Mouse (Mus musculus) ES-E14 (cell line): ENCODE measurements around the gene Mapk1. TPM values are rescaled to one million over a fixed set of nuclear protein-coding genes. Genes with fewer than 3 reads are reported as not detected.

Source experiments
- DNase-seq: peaks from one replicate; pipeline ENCODE4 v3.0.0-alpha.2; 2013; ENCODE audit warnings: low read depth, low spot score
- H3K27ac ChIP-seq: 2 replicates; pipeline ENCODE4 v1.5.1; 2012; ENCODE audit warnings: low read depth, mild to moderate bottlenecking, low read length, moderate library complexity, mixed read lengths; ENCODE audit not compliant: poor library complexity, insufficient read depth, severe bottlenecking
- H3K36me3 ChIP-seq: 2 replicates; pipeline ENCODE4 v1.6.1; 2012; ENCODE audit warnings: mild to moderate bottlenecking, low read length, moderate library complexity, mixed read lengths; ENCODE audit not compliant: control insufficient read depth, poor library complexity, insufficient read depth, severe bottlenecking
- H3K4me1 ChIP-seq, 2 experiments: fragments of 150-350 bp in 1 of 2; sonication (generic) in 1 of 2; 2 replicates each; pipeline ENCODE4 v1.6.1; 2012; ENCODE audit warnings: low read length in 2 of 2, mild to moderate bottlenecking in 1 of 2, mixed read lengths in 1 of 2; ENCODE audit not compliant: control insufficient read depth in 2 of 2, insufficient read depth in 2 of 2, poor library complexity in 1 of 2
- H3K4me3 ChIP-seq, 2 experiments: fragments of 150-350 bp in 1 of 2; sonication (generic) in 1 of 2; 2 replicates each; pipeline ENCODE4 v1.5.1; 2012; ENCODE audit warnings: low read length in 2 of 2, low read depth in 1 of 2, mild to moderate bottlenecking in 1 of 2, mixed read lengths in 1 of 2; ENCODE audit not compliant: insufficient read depth in 1 of 2, poor library complexity in 1 of 2, severe bottlenecking in 1 of 2
- H3K9ac ChIP-seq: 2 replicates; pipeline ENCODE4 v1.6.1; 2012; ENCODE audit warnings: low read depth, mild to moderate bottlenecking, low read length, mixed read lengths; ENCODE audit not compliant: poor library complexity, insufficient read depth, severe bottlenecking
- H3K9me3 ChIP-seq: fragments of 150-350 bp; sonication (generic); 2 replicates; pipeline ENCODE4 v1.6.1; 2012; ENCODE audit warnings: low read depth, mild to moderate bottlenecking, low read length; ENCODE audit not compliant: control insufficient read depth, insufficient read depth
- CHD2 ChIP-seq: IDR thresholded peaks from 2 replicates; pipeline ENCODE4 v1.6.1; 2014; ENCODE audit warnings: mild to moderate bottlenecking, low read depth, low read length, inconsistent platforms
- HCFC1 ChIP-seq: IDR thresholded peaks from 2 replicates; pipeline ENCODE4 v1.6.1; 2012; ENCODE audit warnings: low read length, inconsistent platforms, borderline replicate concordance; ENCODE audit not compliant: insufficient read depth
- MAFK ChIP-seq: IDR thresholded peaks from 2 replicates; pipeline ENCODE4 v1.6.1; 2014; ENCODE audit warnings: mild to moderate bottlenecking, low read depth, low read length, inconsistent platforms; ENCODE audit not compliant: insufficient read depth
- ZC3H11A ChIP-seq: IDR thresholded peaks from 2 replicates; pipeline ENCODE4 v1.6.1; 2012; ENCODE audit warnings: low read depth, mild to moderate bottlenecking, inconsistent platforms, low read length, borderline replicate concordance
- ZNF384 ChIP-seq: IDR thresholded peaks from 2 replicates; pipeline ENCODE4 v1.6.1; 2012; ENCODE audit warnings: low read depth, low read length, inconsistent platforms
- in situ Hi-C, 2 experiments: fragments of 600-800 bp; cut with MboI; formaldehyde crosslinking; loops; one replicate each; pipeline ENCODE4 v1.15.1; 2025; ENCODE audit warnings: low sequenced_read_pairs in 2 of 2, inconsistent platforms in 1 of 2; ENCODE audit not compliant: unreplicated experiment in 2 of 2
- total RNA-seq: library from RNA; depleted of rRNA; stranded (reverse); fragments of 300-350 nt; gene quantifications from 2 replicates; pipeline ENCODE4 v1.2.3, GENCODE M21; 2012; rRNA removed

Gene Mapk1
- total RNA-seq: 100 and 136 TPM in 2 replicates

- Histone ChIP-seq H3K36me3 (peaks cover 8% of the 10 kb centered on the region), H3K9me3 (no peaks in the 10 kb centered on the region), H3K9ac (peak within 1 kb of the TSS; percentile 91), H3K4me3 (peak within 1 kb of the TSS; percentile 96), H3K4me1 (peaks cover 5 to 6% of the 10 kb centered on the region in 2 experiments; a peak in 3 of 4 replicates), H3K27ac (peak within 1 kb of the TSS; percentile 56)
- peak; percentile 62; the same call in 1 of the 2 replicates for TF ChIP-seq HCFC1
- no peak for TF ChIP-seq ZC3H11A
- DNase-seq: peak; percentile 96
- in situ Hi-C loops: no loop called here
These were observed at the start of gene Mapk1 for GRCm38 (mm10) chr16:16983131-16983533. TSS of gene Mapk1 (plus strand) at chr16:16983382.

GRCm38 (mm10) chr16:16939543-16939942 is 43.6 kb upstream of the Mapk1 start:
- H3K9me3 ChIP-seq: peaks cover 9% of the 10 kb centered on the region
- no peak overlapping the region for H3K27ac ChIP-seq
- DNase-seq: no peak
- no peak overlapping the region for H3K4me3 ChIP-seq
- no peaks in the 10 kb centered on the region for H3K4me1 ChIP-seq
- no peak overlapping the region for H3K9ac ChIP-seq
- TF ChIP-seq ZNF384 (no peak), HCFC1 (no peak), CHD2 (no peak), ZC3H11A (no peak), MAFK (no peak)
- in situ Hi-C loops: no loop called here
- H3K36me3 ChIP-seq: no peaks in the 10 kb centered on the region; the same call in 1 of the 2 replicates

GRCm38 (mm10) chr16:16941078-16941477 is 42.1 kb upstream of the Mapk1 start:
- in situ Hi-C loops: no loop called here
- TF ChIP-seq MAFK (no peak), ZC3H11A (no peak), ZNF384 (no peak), HCFC1 (no peak), CHD2 (no peak)
- no peak for DNase-seq
- Histone ChIP-seq H3K27ac (no peak overlapping the region), H3K9ac (no peak overlapping the region), H3K4me1 (no peaks in the 10 kb centered on the region), H3K4me3 (no peak overlapping the region), H3K36me3 (no peaks in the 10 kb centered on the region; the same call in 1 of the 2 replicates), H3K9me3 (peaks cover 9% of the 10 kb centered on the region)

- no peaks in the 10 kb centered on the region for H3K9me3 ChIP-seq
- no peak overlapping the region for H3K9ac ChIP-seq
- H3K27ac ChIP-seq: no peak overlapping the region; the same call in 1 of the 2 replicates
- H3K36me3 ChIP-seq: no peaks in the 10 kb centered on the region
- peak; percentile 53 for DNase-seq
- no peak for TF ChIP-seq HCFC1
- TF ChIP-seq CHD2: peak; percentile 51; the same call in 1 of the 2 replicates
- no peak overlapping the region for H3K4me3 ChIP-seq
- peaks cover 2 to 10% of the 10 kb centered on the region in 2 experiments; a peak in 3 of 4 replicates for H3K4me1 ChIP-seq
- in situ Hi-C loops: no loop called here
These were observed 24.6 kb upstream of the Mapk1 start for GRCm38 (mm10) chr16:16958575-16958974.

GRCm38 (mm10) chr16:16959907-16960306 is 23.3 kb upstream of the Mapk1 start:
- Histone ChIP-seq H3K36me3 (no peaks in the 10 kb centered on the region), H3K27ac (no peak overlapping the region), H3K9ac (no peak overlapping the region), H3K9me3 (no peaks in the 10 kb centered on the region), H3K4me1 (peaks cover 2 to 10% of the 10 kb centered on the region in 2 experiments; a peak in 3 of 4 replicates), H3K4me3 (no peak overlapping the region)
- DNase-seq: no peak
- in situ Hi-C loops: no loop called here
- TF ChIP-seq CHD2: no peak
- no peak for TF ChIP-seq ZC3H11A
- TF ChIP-seq ZNF384: no peak
- no peak for TF ChIP-seq MAFK
- TF ChIP-seq HCFC1: no peak
